Mouse (Mus musculus) stomach, postnatal 0 days (tissue): ENCODE data around the gene Fam160b1. TPM values are rescaled to one million over a fixed set of nuclear protein-coding genes. Genes with fewer than 3 reads are reported as not detected.

Source experiments
- ATAC-seq: fragments of 200-750 bp; cut with Nextera tagmentation; 2 replicates; pipeline ENCODE4 v1.8.0; 2017; ENCODE audit not compliant: low FRiP score, low TSS enrichment
- DNase-seq: peaks from one replicate; pipeline ENCODE4 v3.0.0-alpha.2; 2016; ENCODE audit warnings: low spot score
- H3K27ac ChIP-seq: fragments of 300-500 bp; sonication (generic); replicated peaks from 2 replicates; pipeline ENCODE4 v1.5.1; 2014; ENCODE audit warnings: mild to moderate bottlenecking, control low read depth
- H3K27me3 ChIP-seq: fragments of 300-500 bp; sonication (generic); 2 replicates; pipeline ENCODE4 v1.6.1; 2014; ENCODE audit warnings: low read length; ENCODE audit not compliant: control insufficient read depth, insufficient read depth
- H3K36me3 ChIP-seq: fragments of 300-500 bp; sonication (generic); 2 replicates; pipeline ENCODE4 v1.6.1; 2014; ENCODE audit warnings: low read length, mixed read lengths; ENCODE audit not compliant: control insufficient read depth, insufficient read depth
- H3K4me1 ChIP-seq: fragments of 300-500 bp; sonication (generic); replicated peaks from 2 replicates; pipeline ENCODE4 v1.6.1; 2014; ENCODE audit warnings: antibody characterized with exemption; ENCODE audit not compliant: control insufficient read depth, insufficient read depth
- H3K4me2 ChIP-seq: fragments of 300-500 bp; sonication (generic); replicated peaks from 2 replicates; pipeline ENCODE4 v1.6.1; 2014; ENCODE audit warnings: low read depth, mild to moderate bottlenecking, control low read depth, moderate library complexity
- H3K4me3 ChIP-seq: fragments of 300-500 bp; sonication (generic); 2 replicates; pipeline ENCODE4 v1.5.1; 2014; ENCODE audit warnings: low read depth, low read length, control low read depth
- H3K9ac ChIP-seq: fragments of 300-500 bp; sonication (generic); 2 replicates; pipeline ENCODE4 v1.6.1; 2014; ENCODE audit warnings: mild to moderate bottlenecking, low read length, control low read depth, mixed read lengths
- H3K9me3 ChIP-seq: fragments of 300-500 bp; sonication (generic); 2 replicates; pipeline ENCODE4 v1.6.1; 2016; ENCODE audit warnings: low read length; ENCODE audit not compliant: control insufficient read depth
- CTCF ChIP-seq: IDR thresholded peaks from 2 replicates; pipeline ENCODE4 v1.5.1; 2016; ENCODE audit warnings: antibody characterized with exemption, low read depth, mild to moderate bottlenecking, moderate library complexity
- EP300 ChIP-seq: optimal IDR thresholded peaks from 2 replicates; pipeline ENCODE3; 2016; ENCODE audit warnings: antibody characterized with exemption
- WGBS: fragments of 180-500 bp; shearing (Covaris S2); extraction: QIAGEN DNeasy Blood & Tissue Kit; methylation state at CpG from one replicate; pipeline ENCODE4 v1.1.7; 2014; 5-methylcytosine and 5-hydroxymethylcytosine counted together
- polyA plus RNA-seq: library from polyadenylated mRNA; unstranded; fragments of >200 nt; fragmentation: Nextera tagmentation; extraction: Ambion mirVana; gene quantifications from 2 replicates; pipeline ENCODE4 v1.2.1, GENCODE M21; 2015

The Fam160b1 gene
- polyA plus RNA-seq, 1 experiment from 2014 or later, result 7.6 TPM

DNA sequence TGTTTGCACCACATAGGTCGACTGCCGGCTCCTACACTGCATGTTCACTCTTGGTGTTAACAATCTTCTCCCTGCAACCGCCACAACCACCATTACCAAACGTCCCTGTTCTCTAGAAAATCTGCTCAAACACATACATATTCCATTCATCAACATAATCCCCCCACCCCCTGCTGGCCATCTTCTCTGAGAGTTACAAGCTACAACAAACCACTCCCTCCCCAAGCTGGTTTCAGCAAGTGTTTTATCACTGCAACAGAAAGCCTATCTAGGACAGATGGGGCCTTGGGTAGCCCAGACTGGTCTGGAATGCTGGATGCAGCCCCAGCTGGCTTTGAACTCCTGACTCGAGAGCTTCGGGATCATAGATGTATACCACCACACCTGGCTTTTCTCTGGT lies 3.2 kb upstream of the Fam160b1 start:
- Histone ChIP-seq H3K4me3 (no peak overlapping the region), H3K9me3 (no peaks in the 10 kb centered on the region), H3K9ac (no peak overlapping the region), H3K27me3 (no peaks in the 10 kb centered on the region), H3K4me1 (peaks cover 3% of the 10 kb centered on the region; the same call in 1 of the 2 replicates), H3K4me2 (no peak overlapping the region), H3K36me3 (no peaks in the 10 kb centered on the region), H3K27ac (no peak overlapping the region)
- TF ChIP-seq EP300 (no peak), CTCF (no peak)
- ATAC-seq (no peak), DNase-seq (no peak)
- WGBS, result 76% methylated on average over 6 of the region's 6 CpGs

GRCm38 (mm10) chr19:57357811-57358210 lies 2.7 kb upstream of the Fam160b1 start:
- H3K27ac ChIP-seq, result peak overlapping the region; percentile 70
- peak overlapping the region; percentile 23 for H3K4me2 ChIP-seq
- no peaks in the 10 kb centered on the region for H3K36me3 ChIP-seq
- H3K27me3 ChIP-seq, result no peaks in the 10 kb centered on the region
- no peak for DNase-seq
- ATAC-seq, result no peak
- no peak overlapping the region for H3K4me3 ChIP-seq
- no peak for TF ChIP-seq EP300
- no peak for TF ChIP-seq CTCF
- H3K9ac ChIP-seq, result no peak overlapping the region; the same call in 1 of the 2 replicates
- WGBS, result 84% methylated on average over 5 of the region's 5 CpGs
- peaks cover 6% of the 10 kb centered on the region for H3K4me1 ChIP-seq
- H3K9me3 ChIP-seq, result no peaks in the 10 kb centered on the region

DNA sequence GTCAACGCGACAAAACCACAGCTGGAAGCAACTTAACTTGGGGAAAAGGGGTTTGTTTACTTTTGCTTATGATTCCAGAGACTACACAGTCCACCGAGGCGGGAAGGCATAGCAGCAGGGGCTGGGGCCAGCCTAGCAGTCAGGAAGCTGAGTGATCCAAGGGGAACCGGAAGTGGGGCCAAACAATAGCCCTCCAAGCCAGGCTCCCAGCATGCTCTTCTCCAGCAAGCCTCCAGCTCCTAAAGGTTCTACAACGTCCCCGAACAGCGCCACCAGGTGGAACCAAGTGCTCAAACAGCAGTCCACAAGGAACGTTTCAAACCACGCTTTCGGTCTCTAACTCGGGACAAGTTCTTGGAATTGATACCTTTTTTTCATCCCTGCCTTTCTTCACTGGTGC lies 2.2 kb upstream of the Fam160b1 start:
- ATAC-seq, result peak; percentile 8; the same call in 1 of the 2 replicates

DNA sequence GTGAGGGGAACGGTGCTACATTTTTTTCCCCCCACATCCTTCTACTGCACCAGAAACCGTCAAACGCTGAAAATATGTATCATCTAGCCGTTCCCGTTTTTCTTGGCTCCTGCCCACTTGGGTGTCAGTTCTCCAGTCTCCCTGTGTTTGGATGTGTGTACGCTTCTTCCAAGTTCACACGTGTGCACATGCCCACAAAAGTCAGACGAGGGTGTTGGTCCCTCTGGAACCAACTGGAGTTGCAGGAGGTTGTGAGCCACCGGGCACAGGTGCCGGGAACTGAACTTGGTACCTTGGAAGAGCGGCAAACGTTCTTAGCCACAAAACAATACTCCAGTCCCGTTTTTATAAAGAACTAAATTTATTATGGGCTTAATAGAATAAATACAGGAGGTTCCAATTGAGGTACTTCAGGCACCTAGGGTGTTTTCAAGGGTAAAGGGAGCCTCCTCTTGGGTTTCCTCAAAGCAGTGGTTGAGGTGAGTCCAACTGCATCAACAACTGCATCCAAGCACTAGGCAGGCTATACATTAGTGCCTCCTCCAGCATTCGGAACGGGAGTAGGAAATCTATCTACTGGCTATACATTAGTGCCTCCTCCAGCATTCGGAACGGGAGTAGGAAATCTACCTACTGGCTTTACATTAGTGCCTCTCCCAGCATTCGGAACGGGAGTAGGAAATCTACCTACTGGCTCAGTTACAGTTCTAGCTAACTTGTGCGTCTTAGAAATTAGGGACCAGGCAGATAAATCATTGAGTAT lies 1.5 kb upstream of the Fam160b1 start:
- Histone ChIP-seq H3K9ac (no peak overlapping the region), H3K4me2 (peak overlapping the region; percentile 61), H3K27ac (no peak overlapping the region), H3K4me1 (peaks cover 14% of the 10 kb centered on the region), H3K9me3 (no peaks in the 10 kb centered on the region), H3K4me3 (no peak overlapping the region), H3K27me3 (no peaks in the 10 kb centered on the region), H3K36me3 (no peaks in the 10 kb centered on the region)
- DNase-seq (no peak), ATAC-seq (no peak)
- TF ChIP-seq CTCF, result no peak
- no peak for TF ChIP-seq EP300
- WGBS, result 66% methylated on average over 20 of the region's 20 CpGs

More for the DNA sequence above, 2.2 kb upstream of the Fam160b1 start:
- Histone ChIP-seq H3K27ac (peak overlapping the region; percentile 70), H3K4me3 (no peak overlapping the region), H3K36me3 (no peaks in the 10 kb centered on the region), H3K27me3 (no peaks in the 10 kb centered on the region), H3K4me1 (peaks cover 9% of the 10 kb centered on the region), H3K9me3 (no peaks in the 10 kb centered on the region), H3K9ac (no peak overlapping the region), H3K4me2 (peak overlapping the region; percentile 23)
- peak; percentile 80 for DNase-seq
- 46% methylated on average over 12 of the region's 12 CpGs for WGBS
- no peak for TF ChIP-seq EP300
- peak; percentile 81 for TF ChIP-seq CTCF

- TF ChIP-seq CTCF (peak; percentile 45), EP300 (no peak)
- peak overlapping the region; percentile 52 for H3K9ac ChIP-seq
- H3K27me3 ChIP-seq, result no peaks in the 10 kb centered on the region
- DNase-seq, result no peak
- WGBS, result 22% methylated on average over 10 of the region's 10 CpGs
- peak overlapping the region; percentile 89 for H3K27ac ChIP-seq
- ATAC-seq, result no peak
- H3K4me1 ChIP-seq, result peaks cover 19% of the 10 kb centered on the region
- H3K9me3 ChIP-seq, result no peaks in the 10 kb centered on the region
- peak overlapping the region; percentile 61 for H3K4me2 ChIP-seq
- H3K36me3 ChIP-seq, result no peaks in the 10 kb centered on the region
- peak overlapping the region; percentile 96; the same call in 1 of the 2 replicates for H3K4me3 ChIP-seq
These were observed 666 bp upstream of the Fam160b1 start for GRCm38 (mm10) chr19:57359701-57360326.
